Mouse (Mus musculus): ENCODE data around the gene Tm4sf20. TPM values are rescaled to one million over a fixed set of nuclear protein-coding genes. Genes with fewer than 3 reads are reported as not detected.

Gene Tm4sf20
- total RNA-seq (2023), result not detected

GRCm38 (mm10) chr1:82768269-82768668 lies at the start of gene Tm4sf20:
Gene Tm4sf20, minus strand, starts transcription at chr1:82768461.

GRCm38 (mm10) chr1:82771022-82771586 lies 2.8 kb upstream of the Tm4sf20 start, which contains the start of gene Gm47791:
Gene Gm47791, minus strand, starts transcription at chr1:82771243.

GRCm38 (mm10) chr1:82724339-82725025 lies 43.8 kb downstream of the Tm4sf20 start, which contains the start of gene Mff:
Gene Mff, plus strand, starts transcription at chr1:82724890.

Other genes starting within 250 kb of the Tm4sf20 start
- gene Col4a4, start 181.6 kb downstream of the Tm4sf20 start, total RNA-seq (2023), result 0.09 TPM
- gene Col4a3, start 181.5 kb downstream of the Tm4sf20 start, total RNA-seq (2023), result not detected
- gene Mff, start 43.6 kb downstream of the Tm4sf20 start, total RNA-seq (2023), result 93.6 TPM
- not detected for gene Gm47791, start 2.8 kb upstream of the Tm4sf20 start, total RNA-seq (2023)
- 102 TPM for gene Agfg1, start 71.0 kb upstream of the Tm4sf20 start, total RNA-seq (2023)
- gene A030005L19Rik, start 144.9 kb upstream of the Tm4sf20 start, total RNA-seq (2023), result 5.9 TPM
- 0.77 TPM for gene A030014E15Rik, start 156.5 kb upstream of the Tm4sf20 start, total RNA-seq (2023)
- not detected for gene Gm6217, start 162.9 kb upstream of the Tm4sf20 start, total RNA-seq (2023)
- gene A030003K21Rik, start 174.9 kb upstream of the Tm4sf20 start, total RNA-seq (2023), result not detected
- not detected for gene Gm7544, start 187.6 kb upstream of the Tm4sf20 start, total RNA-seq (2023)
- gene Gm47955, start 191.8 kb upstream of the Tm4sf20 start, total RNA-seq (2023), result not detected
- gene Gm47959, start 232.1 kb upstream of the Tm4sf20 start, total RNA-seq (2023), result not detected